Mouse (Mus musculus) gastrocnemius, postnatal 14 days (tissue): ENCODE results near the gene Zfp978. TPM values are rescaled to one million over a fixed set of nuclear protein-coding genes. Genes with fewer than 3 reads are reported as not detected.
"Not testable (repeated sequence)": the region's sequence is repeated elsewhere in the genome, so short reads cannot be mapped to it uniquely, and the experiment has no call there.

ENCODE experiments used
- DNase-seq: peaks from one replicate; pipeline ENCODE4 v3.0.0; 2021; ENCODE audit warnings: mixed read lengths
- intact Hi-C: fragments of 180-260 bp; cut with DNase I; formaldehyde crosslinking; loops from one replicate; pipeline ENCODE4 v1.15.1; 2025; ENCODE audit warnings: low total_unique reads
- total RNA-seq, 2 experiments: library from RNA; stranded (reverse); gene quantifications; 2 replicates each; pipeline ENCODE4 v1.2.3; 2021

Zfp978 gene
- total RNA-seq, 2 experiments from 2014 or later: not detected

DNA sequence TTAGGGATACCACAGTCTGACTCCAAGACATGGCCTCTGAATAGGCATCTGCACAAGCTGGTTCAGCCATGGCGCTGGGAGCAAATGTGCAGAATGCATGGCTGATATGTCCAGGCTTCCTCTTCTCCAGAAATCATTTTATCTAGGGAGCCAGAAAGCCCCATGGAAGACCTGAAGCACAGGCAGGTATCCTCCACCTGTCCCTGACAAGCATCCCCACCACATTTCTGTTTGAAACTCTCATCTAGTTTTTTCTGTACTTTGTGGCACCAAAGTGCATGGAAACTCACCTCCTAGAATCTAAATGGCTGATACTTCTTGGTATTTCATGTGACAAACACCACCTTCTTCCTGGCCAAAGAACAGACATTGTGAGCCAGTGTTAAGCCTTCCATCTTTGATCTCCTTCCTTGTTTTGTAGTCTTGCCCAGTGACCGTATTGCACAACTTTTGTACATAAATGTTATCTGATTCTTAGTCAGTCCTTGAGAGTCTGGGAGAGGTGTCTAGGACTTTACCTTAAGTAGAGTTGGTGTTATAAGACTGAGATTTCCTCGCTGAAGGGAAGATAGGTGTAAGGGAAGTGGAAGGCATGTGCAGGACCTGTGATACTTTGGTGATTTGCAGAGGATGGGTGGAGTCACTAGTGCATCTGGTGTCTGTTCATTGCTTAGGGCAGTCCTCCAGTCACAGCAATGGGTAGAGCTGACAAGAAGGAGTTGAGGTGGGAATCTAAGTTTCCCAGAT, 70.8 kb downstream of the Zfp978 start:
- intact Hi-C loops, DNase-seq: not testable (repeated sequence)

- intact Hi-C loops: no loop called here
Measured at GRCm38 (mm10) chr4:147432443-147432790, 71.3 kb downstream of the Zfp978 start.

GRCm38 (mm10) chr4:147433017-147433416, 71.9 kb downstream of the Zfp978 start:
- DNase-seq: no peak
- intact Hi-C loops: no loop called here

More at GRCm38 (mm10) chr4:147432443-147432790, 71.3 kb downstream of the Zfp978 start:
- no peak for DNase-seq

DNA sequence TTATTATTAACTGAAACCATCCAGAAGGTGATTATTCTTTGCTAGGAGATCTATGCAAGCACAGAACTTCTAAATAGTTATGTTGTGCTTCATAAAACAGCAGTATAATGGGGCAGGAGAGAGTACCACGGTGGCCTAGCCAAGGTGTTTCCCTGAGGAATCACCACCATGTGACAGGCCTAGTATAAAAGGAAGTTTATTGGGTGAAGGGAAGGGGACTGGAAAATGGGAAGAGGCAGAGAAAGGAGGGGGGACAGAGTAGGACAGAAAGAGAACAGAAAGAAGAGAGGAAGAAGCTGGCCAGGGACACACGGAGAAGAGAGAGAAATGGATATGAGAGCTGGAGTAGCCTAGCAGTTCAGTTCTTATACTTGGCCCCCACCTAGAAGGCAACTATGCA, 72.8 kb downstream of the Zfp978 start:
- intact Hi-C loops: no loop called here
- DNase-seq: no peak

Other genes with a start within 250 kb of the Zfp978 start
- gene Zfp991, start 229.3 kb upstream of the Zfp978 start, total RNA-seq: 1 to 10 TPM; 2.7 to 3.1 TPM
- not detected for gene Zfp988, start 55.6 kb upstream of the Zfp978 start, total RNA-seq
- gene Zfp982, start 131.1 kb downstream of the Zfp978 start, total RNA-seq: 1 to 10 TPM; 3.5 to 3.8 TPM
- gene Gm16503, start 178.9 kb downstream of the Zfp978 start, total RNA-seq: under 1 TPM; 0.18 to 0.21 TPM
- under 1 TPM; 0.12 to 0.18 TPM for gene Zfp985, start 192.0 kb downstream of the Zfp978 start, total RNA-seq